Mouse (Mus musculus) ES-CJ7 (cell line): ENCODE data around the gene Vmn1r221.
"Not testable (repeated sequence)": the region's sequence is repeated elsewhere in the genome, so short reads cannot be mapped to it uniquely, and the experiment has no call there.

Experiments used
- DNase-seq: peaks from one replicate; pipeline ENCODE4 v3.0.0; 2011; ENCODE audit warnings: low read depth, low spot score

Vmn1r221 gene

DNA sequence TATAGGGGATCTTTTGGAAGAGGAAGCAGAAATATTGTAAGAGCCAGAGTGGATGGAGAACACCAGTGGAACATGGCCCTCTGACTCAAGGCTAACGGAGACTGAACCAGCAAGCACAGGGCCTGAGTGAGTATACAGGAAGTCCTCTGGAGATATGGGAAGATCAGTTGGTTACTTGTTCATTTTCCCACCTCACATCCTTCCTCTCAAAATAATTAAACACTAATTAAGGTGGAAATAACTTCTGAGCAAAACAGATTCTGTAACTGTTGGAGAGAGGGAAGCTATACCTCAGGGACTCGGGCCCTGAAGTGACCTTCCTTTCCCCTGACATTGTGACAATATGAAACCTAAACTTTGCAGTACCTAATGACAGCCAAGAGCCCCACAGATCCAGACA, at the start of gene Vmn1r221:
Gene Vmn1r221, plus strand, starts transcription at position 301 of the 400 bp plus-strand sequence.
- not testable (repeated sequence) for DNase-seq

GRCm38 (mm10) chr13:23166471-23166870, 47.5 kb upstream of the Vmn1r221 start:
- DNase-seq = not testable (repeated sequence)

DNA sequence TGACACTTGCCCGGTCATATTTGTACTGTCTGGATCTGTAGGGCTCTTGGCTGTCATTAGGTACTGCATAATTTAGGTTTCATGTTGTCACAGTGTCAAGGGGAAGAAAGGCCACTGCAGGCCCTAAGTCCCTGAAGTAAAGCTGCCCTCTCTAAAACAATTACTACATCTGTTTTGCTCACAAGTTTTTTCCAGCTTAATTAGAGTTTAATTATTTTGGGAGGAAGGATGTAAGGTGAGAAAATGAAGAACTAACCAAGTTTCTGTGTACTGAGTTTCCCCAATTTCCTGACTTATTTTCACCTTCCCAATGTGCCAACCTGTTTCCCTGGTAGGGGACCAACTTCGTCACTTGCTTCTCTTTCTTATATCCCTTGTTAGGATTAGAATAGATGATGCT, 26.1 kb upstream of the Vmn1r221 start, which contains the start of gene Vmn1r220:
Gene Vmn1r220, minus strand, starts transcription at position 101 of the 400 bp plus-strand sequence.
- DNase-seq = no peak

- not testable (repeated sequence) for DNase-seq
Measured at GRCm38 (mm10) chr13:23203885-23204284, 10.0 kb upstream of the Vmn1r221 start.

DNA sequence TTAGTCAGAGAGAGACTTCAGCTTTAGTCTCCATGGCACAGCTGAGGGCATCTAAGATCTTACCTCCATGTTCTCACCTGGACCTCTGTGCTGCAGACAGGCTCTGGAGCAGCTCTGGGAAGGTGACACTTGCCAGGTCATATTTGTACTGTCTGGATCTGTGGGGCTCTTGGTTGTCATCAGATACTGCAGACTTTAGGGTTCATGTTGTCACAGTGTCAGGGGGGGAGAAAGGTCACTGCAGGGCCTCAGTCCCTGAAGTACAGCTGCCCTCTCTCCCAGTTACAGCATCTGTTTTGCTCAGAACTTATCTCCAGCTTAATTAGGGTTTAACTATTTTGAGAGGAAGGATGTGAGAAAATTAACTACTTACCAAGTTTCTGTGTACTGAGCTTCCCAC, 21.9 kb downstream of the Vmn1r221 start, which contains the start of gene Vmn1r222:
Gene Vmn1r222, minus strand, starts transcription at position 101 of the 400 bp plus-strand sequence.
- DNase-seq = not testable (repeated sequence)

GRCm38 (mm10) chr13:23246834-23247233, 32.9 kb downstream of the Vmn1r221 start, which contains the start of gene Vmn1r223:
TSS of gene Vmn1r223 (plus strand) at chr13:23247134.
- DNase-seq = not testable (repeated sequence)

DNA sequence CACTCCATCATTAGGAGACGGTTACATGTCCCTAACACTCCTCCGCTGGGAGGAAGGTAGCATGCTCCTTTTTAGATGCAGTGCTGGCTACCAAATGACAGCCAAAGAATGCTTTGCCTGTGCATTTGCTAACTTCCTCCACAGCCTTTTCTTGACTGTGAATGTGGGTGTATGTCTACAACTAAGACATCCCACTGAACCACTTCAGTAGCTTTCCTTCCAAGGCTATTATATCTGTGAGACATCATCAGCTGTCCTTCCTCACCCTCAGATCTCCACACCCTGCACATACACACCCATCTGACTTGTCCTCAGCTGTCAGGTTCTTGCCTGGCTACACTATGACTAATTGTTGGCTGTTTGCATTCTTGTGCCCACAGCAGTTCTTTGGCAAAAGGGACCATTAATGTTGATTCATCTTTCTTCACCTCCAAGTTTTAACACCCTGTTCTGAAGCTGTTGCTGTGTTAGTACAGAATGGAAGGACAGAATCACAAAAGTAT, 44.7 kb downstream of the Vmn1r221 start:
- no peak for DNase-seq

- not testable (repeated sequence) for DNase-seq
Measured at GRCm38 (mm10) chr13:23268606-23269005, 54.7 kb downstream of the Vmn1r221 start.

GRCm38 (mm10) chr13:23269127-23269526, 55.2 kb downstream of the Vmn1r221 start:
- DNase-seq = peak; percentile 78

GRCm38 (mm10) chr13:23269681-23270080, 55.8 kb downstream of the Vmn1r221 start:
- peak; percentile 75 for DNase-seq

- peak; percentile 96 for DNase-seq
Measured at GRCm38 (mm10) chr13:23270321-23271101, 56.6 kb downstream of the Vmn1r221 start.
